Mouse (Mus musculus): ENCODE results near the gene Ugt1a8.
"Not testable (repeated sequence)": the region's sequence is repeated elsewhere in the genome, so short reads cannot be mapped to it uniquely, and the experiment has no call there.

GRCm38 (mm10) chr1:88130223-88130622 is 42.6 kb downstream of the Ugt1a8 start:
- TF ChIP-seq CTCF (IDR thresholded peaks at IDR 0.05; ENCODE audit: control insufficient read depth, insufficient read depth, insufficient read length); FOSL1 (IDR thresholded peaks at IDR 0.05; ENCODE audit: insufficient read depth, low read length, poor library complexity, severe bottlenecking); MAX (IDR thresholded peaks at IDR 0.05); CEBPB (IDR thresholded peaks at IDR 0.05; ENCODE audit: low read depth); USF1 (IDR thresholded peaks at IDR 0.05; ENCODE audit: low read depth): not testable (repeated sequence)

Measured in C2C12 (cell line).